ENCODE assay signal across 39 mouse cellular contexts in the genomic region with DNA sequence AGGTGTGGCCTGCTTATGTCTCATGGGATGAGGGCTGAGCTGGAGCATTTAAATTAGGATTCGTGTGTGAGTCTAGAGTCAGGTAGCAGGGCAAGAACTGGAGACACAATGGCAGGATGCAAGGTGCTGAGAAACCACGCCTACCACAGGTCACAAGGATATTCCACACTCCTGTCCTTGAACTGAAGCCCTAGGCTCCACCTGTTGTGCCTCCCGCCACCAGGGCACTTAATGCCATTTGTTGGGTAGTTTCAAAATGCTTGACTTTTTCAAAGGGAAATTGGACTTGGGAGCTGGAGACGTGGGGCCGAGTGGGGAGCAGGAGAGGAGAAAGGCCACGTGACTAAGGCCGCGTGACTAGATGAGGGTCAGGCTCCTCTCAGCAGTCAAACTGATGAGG. TPM values are rescaled to one million over a fixed set of nuclear protein-coding genes. Genes with fewer than 3 reads are reported as not detected.
"Had no signal": no experiment of that assay in that cellular context is flagged by ENCODE, and none has a peak within 500 bp of the region (broad histone marks: within the 10 kb centered on the region; RNA-seq: fewer than 3 reads in every experiment).

No protein-coding gene starts in this region.

- DNase-seq: gastrocnemius, postnatal 10 days; gastrocnemius, postnatal 25 days; heart, adult 18-20 months; heart, postnatal 10 days; kidney, adult 18-20 months; kidney, adult 8-10 months; kidney, postnatal 10 days; kidney, postnatal 25 days; kidney, postnatal 4 days; liver; liver, embryonic 13.5 days had no signal

- ATAC-seq: inflammation-experienced regulatory T-cells, adult 6 months; intestine, embryonic 15.5 days; intestine, postnatal 0 days had no signal

- H3K36me3 ChIP-seq: heart, embryonic 10.5 days; heart, embryonic 12.5 days; hindbrain, embryonic 13.5 days; hindbrain, embryonic 15.5 days; intestine, embryonic 15.5 days; limb, embryonic 10.5 days; limb, embryonic 12.5 days; liver, embryonic 13.5 days; liver, embryonic 15.5 days had no signal

- H3K9ac ChIP-seq: heart, embryonic 12.5 days; hindbrain, embryonic 13.5 days; hindbrain, embryonic 15.5 days; intestine, embryonic 15.5 days; limb, embryonic 12.5 days; liver, embryonic 13.5 days; liver, embryonic 15.5 days had no signal

- H3K4me3 ChIP-seq: heart, embryonic 10.5 days; heart, embryonic 12.5 days; hindbrain, embryonic 13.5 days; hindbrain, embryonic 15.5 days; intestine, embryonic 15.5 days; layer of hippocampus, adult 2 months; left cerebral cortex, adult 2 months; limb, embryonic 10.5 days; limb, embryonic 12.5 days; liver, embryonic 13.5 days; liver, embryonic 15.5 days had no signal

- H3K9me3 ChIP-seq: heart, embryonic 10.5 days; heart, embryonic 12.5 days; hindbrain, embryonic 13.5 days; hindbrain, embryonic 15.5 days; intestine, embryonic 15.5 days; limb, embryonic 10.5 days; limb, embryonic 12.5 days; liver, embryonic 13.5 days; liver, embryonic 15.5 days had no signal

- H3K4me1 ChIP-seq: liver, embryonic 13.5 days; liver, embryonic 15.5 days had no signal

- H3K27ac ChIP-seq: heart, embryonic 10.5 days; hindbrain, embryonic 13.5 days; hindbrain, embryonic 15.5 days; intestine, embryonic 15.5 days; layer of hippocampus, adult 2 months; left cerebral cortex, adult 2 months; limb, embryonic 10.5 days; limb, embryonic 12.5 days; liver, embryonic 13.5 days; liver, embryonic 15.5 days had no signal

- H3K4me2 ChIP-seq: heart, embryonic 12.5 days; hindbrain, embryonic 13.5 days; hindbrain, embryonic 15.5 days; intestine, embryonic 15.5 days; limb, embryonic 12.5 days; liver, embryonic 11.5 days; liver, embryonic 13.5 days; liver, embryonic 15.5 days had no signal

RNA-seq across cellular contexts. Expression of a gene that starts 4.3 kb away (rescaled TPM):
- total RNA-seq: gastrocnemius, postnatal 10 days; gastrocnemius, postnatal 25 days; gastrocnemius, postnatal 4 days; granulocyte monocyte progenitor cell, adult 5-6 weeks; heart, adult 18-20 months; heart, adult 8-10 months; heart, postnatal 10 days; heart, postnatal 25 days; hematopoietic stem cell, adult 5-6 weeks; layer of hippocampus, adult 2 months; layer of hippocampus, postnatal 25 days; left cerebral cortex, postnatal 36 days had no signal
- polyA plus RNA-seq: heart, embryonic 10.5 days; heart, embryonic 12.5 days; heart, embryonic 14.5 days; heart, embryonic 16.5 days; hindbrain, embryonic 11.5 days; inflammation-experienced regulatory T-cells, adult 6 months; intestine, embryonic 15.5 days; intestine, postnatal 0 days; kidney, embryonic 14.5 days; kidney, embryonic 16.5 days; limb, embryonic 10.5 days; limb, embryonic 12.5 days; limb, embryonic 14.5 days; liver, embryonic 11.5 days; liver, embryonic 13.5 days; liver, embryonic 15.5 days had no signal

RNA-seq across cellular contexts. Expression of a gene that starts 16.4 kb away (rescaled TPM):
- total RNA-seq: gastrocnemius, postnatal 10 days; gastrocnemius, postnatal 25 days; gastrocnemius, postnatal 4 days; granulocyte monocyte progenitor cell, adult 5-6 weeks; heart, adult 18-20 months; heart, adult 8-10 months; heart, postnatal 10 days; heart, postnatal 25 days; hematopoietic stem cell, adult 5-6 weeks; layer of hippocampus, adult 2 months; layer of hippocampus, postnatal 10 days; layer of hippocampus, postnatal 25 days had no signal
- polyA plus RNA-seq: heart, embryonic 12.5 days; heart, embryonic 14.5 days; heart, embryonic 16.5 days; hindbrain, embryonic 11.5 days; hindbrain, embryonic 13.5 days; hindbrain, embryonic 15.5 days; inflammation-experienced regulatory T-cells, adult 6 months; limb, embryonic 10.5 days; limb, embryonic 12.5 days; limb, embryonic 14.5 days had no signal

RNA-seq across cellular contexts. Expression of a gene that starts 24.4 kb away (rescaled TPM):
- total RNA-seq: gastrocnemius, postnatal 10 days; gastrocnemius, postnatal 25 days; gastrocnemius, postnatal 4 days; granulocyte monocyte progenitor cell, adult 5-6 weeks; heart, adult 18-20 months; hematopoietic stem cell, adult 5-6 weeks; layer of hippocampus, adult 2 months; layer of hippocampus, postnatal 25 days; left cerebral cortex, adult 2 months; left cerebral cortex, postnatal 14 days; left cerebral cortex, postnatal 36 days had no signal
- polyA plus RNA-seq: heart, embryonic 14.5 days; inflammation-experienced regulatory T-cells, adult 6 months; limb, embryonic 10.5 days; limb, embryonic 12.5 days had no signal

RNA-seq across cellular contexts. Expression of a gene that starts 37.4 kb away (rescaled TPM):
- total RNA-seq: granulocyte monocyte progenitor cell, adult 5-6 weeks; hematopoietic stem cell, adult 5-6 weeks had no signal
- polyA plus RNA-seq: inflammation-experienced regulatory T-cells, adult 6 months had no signal
